Mouse (Mus musculus): ENCODE results near the gene Leo1. TPM values are rescaled to one million over a fixed set of nuclear protein-coding genes. Genes with fewer than 3 reads are reported as not detected.
"Not testable (repeated sequence)": the region's sequence is repeated elsewhere in the genome, so short reads cannot be mapped to it uniquely, and the experiment has no call there.

Gene Leo1
- polyA plus RNA-seq, 1 experiment from 2014 or later, result 32.0 TPM

GRCm38 (mm10) chr9:75477212-75477611, 35.9 kb downstream of the Leo1 start:
- Histone ChIP-seq H3K4me3 (ENCODE audit: low read length) (no peak overlapping the region), H3K27me3 (ENCODE audit: control insufficient read depth, insufficient read depth, low read length) (no peaks in the 10 kb centered on the region), H3K4me1 (ENCODE audit: control insufficient read depth, insufficient read depth, low read length) (no peaks in the 10 kb centered on the region), H3K36me3 (ENCODE audit: control insufficient read depth, insufficient read depth) (peaks cover 2% of the 10 kb centered on the region; the same call in 1 of the 2 replicates), H3K4me2 (ENCODE audit: low read depth, low read length) (no peak overlapping the region), H3K9me3 (replicated peaks; ENCODE audit: control insufficient read depth, low read length) (no peaks in the 10 kb centered on the region), H3K9ac (ENCODE audit: low read length) (no peak overlapping the region), H3K27ac (ENCODE audit: low read length) (no peak overlapping the region)
- no peak for ATAC-seq (replicated peaks; ENCODE audit: extremely low read depth, insufficient read depth, low FRiP score)
- WGBS, result 67% methylated on average over 3 of the region's 3 CpGs

GRCm38 (mm10) chr9:75479106-75479725, 37.9 kb downstream of the Leo1 start:
- Histone ChIP-seq H3K4me3 (ENCODE audit: low read length) (no peak overlapping the region), H3K27ac (ENCODE audit: low read length) (no peak overlapping the region), H3K4me1 (ENCODE audit: control insufficient read depth, insufficient read depth, low read length) (no peaks in the 10 kb centered on the region), H3K9ac (ENCODE audit: low read length) (no peak overlapping the region), H3K4me2 (ENCODE audit: low read depth, low read length) (no peak overlapping the region), H3K9me3 (replicated peaks; ENCODE audit: control insufficient read depth, low read length) (no peaks in the 10 kb centered on the region), H3K36me3 (ENCODE audit: control insufficient read depth, insufficient read depth) (no peaks in the 10 kb centered on the region), H3K27me3 (ENCODE audit: control insufficient read depth, insufficient read depth, low read length) (no peaks in the 10 kb centered on the region)
- no peak for ATAC-seq (replicated peaks; ENCODE audit: extremely low read depth, insufficient read depth, low FRiP score)
- WGBS, result 71% methylated on average over 8 of the region's 8 CpGs

DNA sequence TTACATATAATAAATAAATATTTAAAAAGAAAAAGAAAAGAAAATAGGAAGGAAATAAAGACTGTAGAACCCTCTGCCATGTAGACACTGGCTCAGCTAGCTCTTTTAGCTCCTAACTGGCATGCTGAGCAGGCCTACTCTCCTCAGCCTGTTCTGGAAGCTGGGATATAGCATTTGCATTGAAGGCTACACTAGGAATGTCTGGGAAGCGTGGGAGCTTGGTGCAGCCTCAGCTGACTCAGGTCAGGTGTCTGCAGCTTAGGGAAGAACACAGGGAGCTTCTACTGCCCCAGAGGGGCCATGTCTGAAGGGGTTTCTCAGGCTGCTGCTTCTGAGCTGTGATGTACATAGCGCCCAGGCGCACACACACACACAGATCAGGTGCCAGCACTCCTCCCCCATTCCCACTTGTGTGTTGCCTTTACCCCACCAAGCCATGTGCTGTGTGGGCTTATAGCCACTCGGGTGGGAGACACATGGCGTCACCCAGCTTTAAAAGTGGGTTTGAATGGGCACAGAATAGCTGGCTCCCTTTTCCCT, 39.3 kb downstream of the Leo1 start:
- Histone ChIP-seq H3K9me3 (replicated peaks; ENCODE audit: control insufficient read depth, low read length) (no peaks in the 10 kb centered on the region), H3K4me3 (ENCODE audit: low read length) (no peak overlapping the region), H3K9ac (ENCODE audit: low read length) (no peak overlapping the region), H3K27me3 (ENCODE audit: control insufficient read depth, insufficient read depth, low read length) (no peaks in the 10 kb centered on the region), H3K4me1 (ENCODE audit: control insufficient read depth, insufficient read depth, low read length) (no peaks in the 10 kb centered on the region), H3K4me2 (ENCODE audit: low read depth, low read length) (no peak overlapping the region), H3K36me3 (ENCODE audit: control insufficient read depth, insufficient read depth) (no peaks in the 10 kb centered on the region), H3K27ac (ENCODE audit: low read length) (no peak overlapping the region)
- 0 out of 2 replicates have a peak, but pooled peaks have one; percentile 28 for ATAC-seq (replicated peaks; ENCODE audit: extremely low read depth, insufficient read depth, low FRiP score)
- 90% methylated on average over 5 of the region's 5 CpGs for WGBS

GRCm38 (mm10) chr9:75485231-75485630, 43.9 kb downstream of the Leo1 start:
- Histone ChIP-seq H3K36me3 (ENCODE audit: control insufficient read depth, insufficient read depth) (0 out of 2 replicates have a peak, but pooled peaks cover 3% of the 10 kb centered on the region), H3K9me3 (replicated peaks; ENCODE audit: control insufficient read depth, low read length) (no peaks in the 10 kb centered on the region), H3K27ac (ENCODE audit: low read length) (no peak overlapping the region), H3K9ac (ENCODE audit: low read length) (no peak overlapping the region), H3K27me3 (ENCODE audit: control insufficient read depth, insufficient read depth, low read length) (no peaks in the 10 kb centered on the region), H3K4me2 (ENCODE audit: low read depth, low read length) (no peak overlapping the region), H3K4me1 (ENCODE audit: control insufficient read depth, insufficient read depth, low read length) (no peaks in the 10 kb centered on the region), H3K4me3 (ENCODE audit: low read length) (no peak overlapping the region)
- ATAC-seq (replicated peaks; ENCODE audit: extremely low read depth, insufficient read depth, low FRiP score), result no peak
- 76% methylated on average over 6 of the region's 6 CpGs for WGBS

DNA sequence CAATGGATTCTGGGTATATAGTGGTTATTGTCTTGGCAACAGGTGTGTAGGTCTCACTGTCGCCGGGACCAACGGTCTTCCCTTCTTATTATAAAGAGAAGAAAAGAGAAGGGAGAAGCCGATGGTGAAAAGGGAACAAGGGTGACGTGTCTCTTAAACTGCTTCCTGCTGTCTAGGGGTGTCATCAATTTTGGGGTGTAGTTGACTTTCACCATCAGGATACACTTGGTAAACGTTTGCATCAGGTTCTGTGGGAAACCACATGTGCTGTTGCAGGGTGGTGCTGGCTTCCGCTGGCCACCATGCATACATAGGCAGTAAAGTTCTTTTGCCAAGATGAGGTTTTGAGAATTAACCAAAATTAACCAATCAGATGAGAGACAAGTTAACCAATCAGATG, 46.9 kb downstream of the Leo1 start:
- not testable (repeated sequence) for H3K9me3 ChIP-seq (replicated peaks; ENCODE audit: control insufficient read depth, low read length); H3K4me3 ChIP-seq (ENCODE audit: low read length); H3K4me1 ChIP-seq (ENCODE audit: control insufficient read depth, insufficient read depth, low read length); H3K27me3 ChIP-seq (ENCODE audit: control insufficient read depth, insufficient read depth, low read length); H3K4me2 ChIP-seq (ENCODE audit: low read depth, low read length); H3K9ac ChIP-seq (ENCODE audit: low read length); H3K36me3 ChIP-seq (ENCODE audit: control insufficient read depth, insufficient read depth); ATAC-seq (replicated peaks; ENCODE audit: extremely low read depth, insufficient read depth, low FRiP score); H3K27ac ChIP-seq (ENCODE audit: low read length)
- 93% methylated on average over 7 of the region's 7 CpGs for WGBS

- 84% methylated on average over 9 of the region's 9 CpGs for WGBS
- Histone ChIP-seq H3K9ac (ENCODE audit: low read length) (no peak overlapping the region), H3K36me3 (ENCODE audit: control insufficient read depth, insufficient read depth) (peaks cover 15% of the 10 kb centered on the region), H3K27me3 (ENCODE audit: control insufficient read depth, insufficient read depth, low read length) (no peaks in the 10 kb centered on the region), H3K4me3 (ENCODE audit: low read length) (no peak overlapping the region), H3K9me3 (replicated peaks; ENCODE audit: control insufficient read depth, low read length) (0 out of 2 replicates have a peak, but pooled peaks cover 2% of the 10 kb centered on the region), H3K4me1 (ENCODE audit: control insufficient read depth, insufficient read depth, low read length) (peaks cover 3% of the 10 kb centered on the region; the same call in 1 of the 2 replicates), H3K27ac (ENCODE audit: low read length) (no peak overlapping the region), H3K4me2 (ENCODE audit: low read depth, low read length) (no peak overlapping the region)
- no peak for ATAC-seq (replicated peaks; ENCODE audit: extremely low read depth, insufficient read depth, low FRiP score)
Measured at GRCm38 (mm10) chr9:75494407-75495005, 53.2 kb downstream of the Leo1 start.

GRCm38 (mm10) chr9:75495945-75496344, 54.6 kb downstream of the Leo1 start:
- Histone ChIP-seq H3K9ac (ENCODE audit: low read length) (no peak overlapping the region), H3K4me3 (ENCODE audit: low read length) (no peak overlapping the region), H3K4me1 (ENCODE audit: control insufficient read depth, insufficient read depth, low read length) (peaks cover 3% of the 10 kb centered on the region; the same call in 1 of the 2 replicates), H3K36me3 (ENCODE audit: control insufficient read depth, insufficient read depth) (peaks cover 17% of the 10 kb centered on the region), H3K27me3 (ENCODE audit: control insufficient read depth, insufficient read depth, low read length) (no peaks in the 10 kb centered on the region), H3K4me2 (ENCODE audit: low read depth, low read length) (no peak overlapping the region), H3K27ac (ENCODE audit: low read length) (no peak overlapping the region), H3K9me3 (replicated peaks; ENCODE audit: control insufficient read depth, low read length) (0 out of 2 replicates have a peak, but pooled peaks cover 2% of the 10 kb centered on the region)
- 71% methylated on average over 10 of the region's 10 CpGs for WGBS
- ATAC-seq (replicated peaks; ENCODE audit: extremely low read depth, insufficient read depth, low FRiP score), result 0 out of 2 replicates have a peak, but pooled peaks have one; percentile 52

- 95% methylated on average over 7 of the region's 7 CpGs for WGBS
- no peak overlapping the region for H3K27ac ChIP-seq (ENCODE audit: low read length)
- no peak overlapping the region for H3K4me2 ChIP-seq (ENCODE audit: low read depth, low read length)
- H3K27me3 ChIP-seq (ENCODE audit: control insufficient read depth, insufficient read depth, low read length), result no peaks in the 10 kb centered on the region
- H3K9me3 ChIP-seq (replicated peaks; ENCODE audit: control insufficient read depth, low read length), result 0 out of 2 replicates have a peak, but pooled peaks cover 2% of the 10 kb centered on the region
- peaks cover 3% of the 10 kb centered on the region; the same call in 1 of the 2 replicates for H3K4me1 ChIP-seq (ENCODE audit: control insufficient read depth, insufficient read depth, low read length)
- peaks cover 36% of the 10 kb centered on the region for H3K36me3 ChIP-seq (ENCODE audit: control insufficient read depth, insufficient read depth)
- no peak overlapping the region for H3K9ac ChIP-seq (ENCODE audit: low read length)
- no peak for ATAC-seq (replicated peaks; ENCODE audit: extremely low read depth, insufficient read depth, low FRiP score)
- no peak overlapping the region for H3K4me3 ChIP-seq (ENCODE audit: low read length)
Measured at GRCm38 (mm10) chr9:75498571-75498970, 57.2 kb downstream of the Leo1 start.

DNA sequence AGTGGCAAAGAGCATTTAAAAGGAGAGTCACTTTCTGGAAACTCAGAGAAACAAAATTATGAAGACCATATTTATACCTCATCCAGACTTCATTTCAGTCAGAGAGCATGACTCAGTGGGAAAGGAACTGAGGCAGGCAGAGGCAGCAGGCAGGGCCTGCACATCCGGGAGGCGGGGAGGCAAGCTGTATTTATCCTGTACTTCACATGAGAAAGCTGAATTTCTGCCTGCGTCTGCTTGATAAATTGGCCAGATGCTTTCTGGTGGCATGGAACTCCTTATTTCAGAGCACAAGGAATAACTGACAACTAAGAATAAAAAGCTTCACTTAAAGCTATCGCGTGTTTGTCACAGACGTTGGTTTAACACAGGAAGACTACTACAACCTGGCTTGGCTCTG, 63.0 kb downstream of the Leo1 start:
- H3K27me3 ChIP-seq (ENCODE audit: control insufficient read depth, insufficient read depth, low read length), result no peaks in the 10 kb centered on the region
- no peaks in the 10 kb centered on the region for H3K9me3 ChIP-seq (replicated peaks; ENCODE audit: control insufficient read depth, low read length)
- peaks cover 55% of the 10 kb centered on the region for H3K36me3 ChIP-seq (ENCODE audit: control insufficient read depth, insufficient read depth)
- ATAC-seq (replicated peaks; ENCODE audit: extremely low read depth, insufficient read depth, low FRiP score), result no peak
- H3K4me2 ChIP-seq (ENCODE audit: low read depth, low read length), result no peak overlapping the region
- H3K4me1 ChIP-seq (ENCODE audit: control insufficient read depth, insufficient read depth, low read length), result no peaks in the 10 kb centered on the region
- no peak overlapping the region for H3K9ac ChIP-seq (ENCODE audit: low read length)
- H3K4me3 ChIP-seq (ENCODE audit: low read length), result no peak overlapping the region
- no peak overlapping the region for H3K27ac ChIP-seq (ENCODE audit: low read length)
- 89% methylated on average over 6 of the region's 6 CpGs for WGBS

All from heart, embryonic 16.5 days (tissue).